ENCODE assay signal across 10 mouse cellular contexts in genomic region chr1:160863027-160863426, GRCm38 (mm10). TPM values are rescaled to one million over a fixed set of nuclear protein-coding genes. Genes with fewer than 3 reads are reported as not detected.
DNase-seq lines count a peak whose midpoint lies in the region; ATAC-seq and TF ChIP-seq lines count a peak whose summit lies in the region.
"Had no signal": no experiment of that assay in that cellular context is flagged by ENCODE, and none has a peak within 500 bp of the region (broad histone marks: within the 10 kb centered on the region; RNA-seq: fewer than 3 reads in every experiment).

No protein-coding gene starts in this region.

- no peak overlapping the region for H3K9ac ChIP-seq in heart, postnatal 0 days (replicated peaks; ENCODE audit: low read depth, low read length)
- H3K9ac ChIP-seq in heart, embryonic 11.5 days (ENCODE audit: low read depth, low read length) = no peak overlapping the region
- no peak overlapping the region for H3K9ac ChIP-seq in neural tube, embryonic 15.5 days (replicated peaks)
- no peak overlapping the region for H3K9ac ChIP-seq in midbrain, embryonic 11.5 days (ENCODE audit: low read length)
- H3K9ac ChIP-seq: hindbrain, embryonic 15.5 days had no signal

- peak; percentile 79 for ATAC-seq in heart, postnatal 0 days (ENCODE audit: insufficient read depth, low read depth)
- ATAC-seq in heart, embryonic 11.5 days (replicated peaks; ENCODE audit: insufficient number of reproducible peaks, low FRiP score, low TSS enrichment) = no peak
- ATAC-seq in neural tube, embryonic 15.5 days (ENCODE audit: low FRiP score) = no peak
- ATAC-seq in midbrain, embryonic 11.5 days (ENCODE audit: low FRiP score) = no peak

- TF ChIP-seq EP300 in heart, postnatal 0 days (IDR thresholded peaks at IDR 0.05; ENCODE audit: low read depth) = no peak

- H3K4me1 ChIP-seq in heart, postnatal 0 days (ENCODE audit: control insufficient read depth, insufficient read depth) = no peaks in the 10 kb centered on the region
- H3K4me1 ChIP-seq in heart, embryonic 11.5 days (ENCODE audit: control insufficient read depth, insufficient read depth, low read length) = no peaks in the 10 kb centered on the region
- no peaks in the 10 kb centered on the region for H3K4me1 ChIP-seq in neural tube, embryonic 15.5 days
- no peaks in the 10 kb centered on the region for H3K4me1 ChIP-seq in midbrain, embryonic 11.5 days (ENCODE audit: control insufficient read depth, insufficient read depth, low read length)
- H3K4me1 ChIP-seq: hindbrain, embryonic 15.5 days had no signal

- H3K9me3 ChIP-seq in heart, postnatal 0 days (replicated peaks; ENCODE audit: control insufficient read depth, low read length) = no peaks in the 10 kb centered on the region
- H3K9me3 ChIP-seq in heart, embryonic 11.5 days (replicated peaks; ENCODE audit: control insufficient read depth, low read length) = no peaks in the 10 kb centered on the region
- H3K9me3 ChIP-seq in neural tube, embryonic 15.5 days (replicated peaks) = no peaks in the 10 kb centered on the region
- H3K9me3 ChIP-seq in midbrain, embryonic 11.5 days (ENCODE audit: control insufficient read depth, low read length) = no peaks in the 10 kb centered on the region
- H3K9me3 ChIP-seq: hindbrain, embryonic 15.5 days; megakaryocyte, embryonic 14.5 days had no signal

- H3K4me2 ChIP-seq in heart, postnatal 0 days (ENCODE audit: low read depth, low read length) = no peak overlapping the region
- no peak overlapping the region for H3K4me2 ChIP-seq in heart, embryonic 11.5 days
- H3K4me2 ChIP-seq in neural tube, embryonic 15.5 days = no peak overlapping the region
- no peak overlapping the region for H3K4me2 ChIP-seq in midbrain, embryonic 11.5 days
- H3K4me2 ChIP-seq: hindbrain, embryonic 15.5 days had no signal

- H3K4me3 ChIP-seq in heart, postnatal 0 days (ENCODE audit: low read depth, low read length) = no peak overlapping the region
- no peak overlapping the region for H3K4me3 ChIP-seq in heart, embryonic 11.5 days (ENCODE audit: low read depth, low read length)
- H3K4me3 ChIP-seq in neural tube, embryonic 15.5 days (replicated peaks) = no peak overlapping the region
- H3K4me3 ChIP-seq in midbrain, embryonic 11.5 days (ENCODE audit: low read depth, low read length) = no peak overlapping the region
- H3K4me3 ChIP-seq: hindbrain, embryonic 15.5 days; megakaryocyte, embryonic 14.5 days had no signal

- peak; percentile 78 for DNase-seq in heart, postnatal 0 days (ENCODE audit: low spot score)
- DNase-seq in 416B (ENCODE audit: low read depth) (peak; percentile 71), ZHBTc4 (ENCODE audit: low read depth, low spot score) (peak; percentile 55)
- DNase-seq in heart, postnatal 4 days = peak; percentile 56
- DNase-seq in lung, postnatal 10 days = peak; percentile 24
- DNase-seq in midbrain, embryonic 11.5 days (ENCODE audit: low spot score, missing footprints) = no peak

- WGBS in heart, postnatal 0 days = 38% methylated on average over 4 of the region's 4 CpGs
- WGBS in heart, embryonic 11.5 days (ENCODE audit: insufficient replicate concordance) = 57% methylated on average over 4 of the region's 4 CpGs
- 76% methylated on average over 4 of the region's 4 CpGs for WGBS in neural tube, embryonic 15.5 days
- WGBS in midbrain, embryonic 11.5 days = 74% methylated on average over 4 of the region's 4 CpGs

- H3K36me3 ChIP-seq in heart, postnatal 0 days (replicated peaks; ENCODE audit: control insufficient read depth, insufficient read depth, low read length) = no peaks in the 10 kb centered on the region
- no peaks in the 10 kb centered on the region for H3K36me3 ChIP-seq in heart, embryonic 11.5 days (ENCODE audit: control insufficient read depth, insufficient read depth, low read length)
- H3K36me3 ChIP-seq in neural tube, embryonic 15.5 days = no peaks in the 10 kb centered on the region
- H3K36me3 ChIP-seq in midbrain, embryonic 11.5 days (ENCODE audit: control insufficient read depth, insufficient read depth, low read length) = no peaks in the 10 kb centered on the region
- H3K36me3 ChIP-seq: hindbrain, embryonic 15.5 days had no signal

- TF ChIP-seq CTCF in heart, postnatal 0 days (IDR thresholded peaks at IDR 0.05; ENCODE audit: low read depth) = peak; percentile 77

- no peaks in the 10 kb centered on the region for H3K27me3 ChIP-seq in heart, postnatal 0 days (ENCODE audit: control insufficient read depth, insufficient read depth, low read length)
- H3K27me3 ChIP-seq in heart, embryonic 11.5 days (ENCODE audit: control insufficient read depth, insufficient read depth, low read length) = no peaks in the 10 kb centered on the region
- no peaks in the 10 kb centered on the region for H3K27me3 ChIP-seq in neural tube, embryonic 15.5 days (replicated peaks)
- no peaks in the 10 kb centered on the region for H3K27me3 ChIP-seq in midbrain, embryonic 11.5 days (ENCODE audit: control insufficient read depth, insufficient read depth, low read length)
- H3K27me3 ChIP-seq: hindbrain, embryonic 15.5 days; megakaryocyte, embryonic 14.5 days had no signal

- H3K27ac ChIP-seq in heart, postnatal 0 days (ENCODE audit: low read depth) = no peak overlapping the region
- H3K27ac ChIP-seq in heart, embryonic 11.5 days (ENCODE audit: low read depth, low read length) = no peak overlapping the region
- no peak overlapping the region for H3K27ac ChIP-seq in neural tube, embryonic 15.5 days (replicated peaks)
- H3K27ac ChIP-seq in midbrain, embryonic 11.5 days (ENCODE audit: low read depth, low read length) = no peak overlapping the region
- H3K27ac ChIP-seq: hindbrain, embryonic 15.5 days had no signal

RNA-seq across cellular contexts. Expression of gene Rc3h1, which starts 43.2 kb away (rescaled TPM):
- 22.5 and 32.6 TPM in 2 replicates for total RNA-seq in heart, postnatal 0 days (2014; rRNA removed; ENCODE audit: low replicate concordance)
- polyA plus RNA-seq in heart, postnatal 0 days (2015; fragmentation: Nextera tagmentation; extraction: Ambion mirVana) = 4.7 and 4.9 TPM in 2 replicates
- polyA plus RNA-seq in heart, embryonic 11.5 days (2014; fragmentation: Nextera tagmentation; extraction: Ambion mirVana) = 5.8 and 9.3 TPM in 2 replicates
- 10 to 100 TPM; 34.1 to 35.0 TPM for total RNA-seq in heart, postnatal 4 days (2021)
- 6.1 and 7.3 TPM in 2 replicates for polyA plus RNA-seq in neural tube, embryonic 15.5 days (2015; fragmentation: Nextera tagmentation; extraction: Ambion mirVana)
- polyA plus RNA-seq in midbrain, embryonic 11.5 days (2014; fragmentation: Nextera tagmentation; extraction: Ambion mirVana) = 8.6 and 8.8 TPM in 2 replicates
